Mouse (Mus musculus): ENCODE measurements around the gene Slc36a3. TPM values are rescaled to one million over a fixed set of nuclear protein-coding genes. Genes with fewer than 3 reads are reported as not detected.
A peak's percentile ranks its signal among the peaks of the same experiment; 100 is the strongest.
"Not testable (repeated sequence)": the region's sequence is repeated elsewhere in the genome, so short reads cannot be mapped to it uniquely, and the experiment has no call there.

Slc36a3 gene
- total RNA-seq, 1 experiment from 2014 or later: not detected

DNA sequence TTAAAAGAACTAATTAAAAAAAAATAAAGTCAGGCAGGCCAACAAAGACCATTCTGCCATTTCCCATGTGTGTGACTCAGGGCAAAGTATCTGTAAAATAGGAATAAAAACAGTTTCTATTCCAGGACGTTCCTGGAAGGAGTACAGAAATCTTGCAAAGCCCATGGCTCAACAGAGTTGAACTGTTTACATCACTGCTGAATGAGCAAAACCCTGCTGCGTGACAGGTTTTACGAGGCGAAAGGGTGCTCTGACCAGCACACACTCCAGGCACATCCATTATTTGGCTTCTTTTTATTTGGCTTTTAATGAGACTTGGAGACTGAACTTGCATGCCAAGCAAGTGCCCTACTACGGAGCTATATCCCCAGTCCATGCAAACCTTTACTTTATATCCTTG, 7.5 kb downstream of the Slc36a3 start:
- no peak for DNase-seq

DNA sequence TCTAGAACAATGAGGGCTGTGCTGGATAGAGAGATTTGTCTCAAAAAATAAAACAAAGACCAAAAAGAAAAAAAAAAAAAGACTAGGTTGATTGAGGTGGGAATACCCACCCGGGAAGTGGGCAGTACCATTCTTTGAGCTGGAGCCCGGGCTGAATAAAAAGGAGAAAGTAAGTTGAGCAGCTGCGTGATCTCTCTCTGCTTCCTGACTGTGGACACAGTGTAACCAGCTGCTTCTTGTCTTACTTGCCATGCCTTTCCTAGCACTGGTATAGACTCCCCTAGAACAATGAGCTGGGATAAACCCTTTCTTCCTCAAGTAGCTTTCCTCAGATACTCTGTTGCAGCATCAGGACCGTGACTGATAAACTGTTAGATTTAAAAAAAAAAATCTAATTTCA, 10.0 kb downstream of the Slc36a3 start:
- no peak for DNase-seq

DNA sequence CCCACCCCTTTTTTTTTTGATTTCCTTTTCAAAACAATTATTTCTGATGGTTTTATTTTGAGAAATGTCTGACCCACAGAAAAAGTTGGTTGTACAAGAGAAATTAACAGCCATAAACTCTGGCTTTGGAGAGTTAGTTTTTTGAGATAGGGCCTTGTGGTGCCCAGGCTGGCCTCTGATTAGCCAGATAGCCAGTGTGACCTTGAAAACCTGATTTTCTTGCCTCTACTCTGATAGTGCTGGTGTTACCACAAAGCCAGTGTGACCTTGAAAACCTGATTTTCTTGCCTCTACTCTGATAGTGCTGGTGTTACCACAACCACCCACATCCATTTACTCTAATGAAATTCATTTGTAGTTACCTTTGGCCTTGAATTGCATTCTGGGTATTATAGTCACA, 13.9 kb downstream of the Slc36a3 start:
- DNase-seq: no peak

DNA sequence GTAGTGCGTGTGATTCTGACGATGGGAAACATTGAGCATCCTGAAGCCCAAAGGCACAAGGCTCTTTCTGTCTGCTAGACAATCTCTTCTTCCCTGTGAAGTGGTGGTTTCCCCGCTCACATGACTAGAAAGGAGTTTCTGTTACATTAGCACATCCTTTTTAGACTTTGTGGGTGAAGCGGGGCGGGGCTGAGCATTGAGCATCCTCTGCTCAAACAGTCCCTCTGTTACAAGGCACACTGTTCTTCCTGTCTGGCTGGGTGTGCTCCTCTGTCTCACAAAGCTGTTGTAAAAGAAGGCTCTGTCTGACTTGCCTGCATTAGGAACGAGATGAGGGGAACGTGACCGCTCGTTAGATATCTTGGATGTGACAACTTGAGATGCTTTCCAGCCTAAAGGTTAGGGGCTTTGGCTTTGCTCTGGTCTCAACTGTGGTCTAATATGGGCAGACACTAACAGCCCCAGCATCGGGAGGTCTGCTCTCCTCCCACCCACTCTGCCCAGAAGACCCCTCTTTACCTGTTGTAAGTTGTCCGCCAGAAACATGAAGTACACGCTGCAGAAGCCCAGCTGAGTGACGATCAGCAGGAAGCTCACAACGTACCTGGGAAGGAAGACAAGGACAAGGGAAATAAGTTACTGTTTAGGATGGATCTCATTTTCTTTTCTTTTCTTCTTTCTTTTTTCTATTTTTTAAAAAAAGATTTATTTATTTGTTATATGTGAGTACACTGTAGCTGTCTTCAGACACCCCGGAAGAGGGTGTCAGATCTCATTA, 14.5 kb downstream of the Slc36a3 start:
- DNase-seq: no peak

DNA sequence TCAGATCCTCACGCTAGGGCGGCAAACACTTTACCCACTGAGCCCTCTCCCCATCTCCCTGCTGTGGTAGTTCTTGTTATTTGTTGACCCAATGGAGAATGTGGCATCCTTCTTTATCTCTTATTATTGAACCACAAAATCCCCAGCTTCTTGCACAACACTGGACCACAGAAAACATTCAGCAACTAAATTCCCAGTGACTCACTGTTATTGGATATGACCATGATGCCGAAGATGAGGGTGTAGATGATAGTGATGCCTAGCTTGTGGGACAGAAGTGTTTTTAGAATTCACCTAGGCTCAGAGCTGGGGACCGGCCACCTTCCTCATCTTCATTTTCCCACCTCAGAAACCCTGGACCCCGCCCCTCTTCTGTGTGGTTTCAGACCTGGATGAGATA, 16.6 kb downstream of the Slc36a3 start:
- DNase-seq: no peak

DNA sequence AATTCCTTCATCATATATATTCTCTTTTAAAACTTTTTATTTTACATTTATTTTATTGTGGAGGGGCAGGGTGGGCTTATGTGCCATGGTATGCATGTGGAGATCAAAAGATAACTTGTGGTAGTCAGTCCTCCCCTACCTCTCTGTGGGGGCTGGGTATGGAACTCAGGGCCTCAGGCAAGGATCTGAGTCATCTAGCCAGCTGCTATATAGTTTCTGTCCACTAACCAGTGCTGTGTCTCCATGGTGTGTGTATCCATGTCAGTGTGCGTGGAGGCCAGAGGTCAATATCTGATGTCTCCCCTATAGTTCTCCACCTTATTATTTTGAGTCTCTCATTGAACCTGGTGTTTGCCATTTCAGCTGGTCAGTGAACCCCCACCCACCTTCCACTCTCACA, 17.1 kb downstream of the Slc36a3 start:
- no peak for DNase-seq

DNA sequence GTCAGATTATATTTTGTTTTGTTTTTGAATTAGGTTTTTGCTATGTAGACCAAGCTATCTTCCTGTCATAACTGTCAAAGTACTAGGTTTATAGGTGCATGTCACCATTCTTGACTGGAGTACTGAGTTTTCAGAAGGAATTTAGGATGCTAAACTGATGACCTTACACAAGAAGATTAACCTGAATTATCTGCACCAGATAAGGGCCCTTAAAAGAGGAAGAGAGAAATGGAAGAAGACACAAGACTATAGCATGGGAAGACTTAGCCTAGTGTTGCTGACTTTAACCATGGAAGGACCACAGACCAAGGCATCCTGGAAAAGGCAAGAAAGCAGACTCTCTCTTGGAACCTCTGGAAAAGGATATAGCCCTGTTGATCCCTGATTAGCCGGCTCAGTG, 18.3 kb downstream of the Slc36a3 start:
- no peak for DNase-seq

DNA sequence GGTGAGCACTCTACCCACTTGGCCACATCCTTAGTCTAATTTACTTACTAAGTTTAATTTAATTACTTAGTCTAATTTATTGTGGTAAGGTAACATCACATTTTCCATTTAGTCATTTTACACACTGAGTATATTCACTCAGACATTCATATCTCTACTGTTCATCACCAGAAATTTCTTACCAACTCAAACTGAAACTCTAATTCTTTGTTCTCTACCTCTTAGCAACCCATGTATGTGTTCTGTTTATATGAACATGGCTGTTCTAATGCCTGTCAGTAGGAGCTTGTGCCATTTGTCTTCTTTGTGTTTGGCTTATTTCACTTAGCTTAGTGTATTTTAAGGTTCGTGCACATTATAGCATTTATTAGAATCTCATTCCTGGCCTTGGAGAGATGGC, 19.6 kb downstream of the Slc36a3 start:
- no peak for DNase-seq

DNA sequence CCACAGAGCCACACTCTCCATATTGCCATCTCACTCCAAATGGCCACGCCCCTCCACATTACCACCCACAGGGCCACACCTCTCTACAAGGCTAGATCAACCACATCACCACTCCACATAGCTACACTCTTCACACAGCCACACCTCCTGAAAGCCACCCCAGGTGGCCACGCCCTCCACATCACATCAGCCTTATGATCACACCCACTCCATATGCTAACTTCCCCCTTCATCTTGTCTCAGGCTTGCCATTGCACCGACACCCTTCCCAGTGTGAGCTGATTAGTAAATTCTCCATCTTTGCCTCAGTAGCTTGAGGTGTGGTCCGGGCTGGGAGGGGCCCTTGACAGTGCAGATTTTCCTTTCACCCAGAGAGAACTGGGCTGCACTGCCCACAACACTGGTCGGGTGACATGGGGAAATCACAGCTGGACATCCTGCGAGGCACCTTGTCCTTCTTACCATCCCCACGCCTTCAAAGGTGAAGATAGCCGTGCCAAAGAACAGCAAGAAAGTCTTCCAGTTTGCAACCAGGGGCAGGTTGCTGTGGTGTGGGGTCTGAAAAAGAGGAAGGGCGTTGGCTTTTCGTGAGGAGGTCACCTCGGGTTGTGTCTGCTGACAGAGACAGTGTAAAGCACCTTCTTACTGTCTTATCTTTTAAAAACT, 20.3 kb downstream of the Slc36a3 start:
- no peak for DNase-seq

DNA sequence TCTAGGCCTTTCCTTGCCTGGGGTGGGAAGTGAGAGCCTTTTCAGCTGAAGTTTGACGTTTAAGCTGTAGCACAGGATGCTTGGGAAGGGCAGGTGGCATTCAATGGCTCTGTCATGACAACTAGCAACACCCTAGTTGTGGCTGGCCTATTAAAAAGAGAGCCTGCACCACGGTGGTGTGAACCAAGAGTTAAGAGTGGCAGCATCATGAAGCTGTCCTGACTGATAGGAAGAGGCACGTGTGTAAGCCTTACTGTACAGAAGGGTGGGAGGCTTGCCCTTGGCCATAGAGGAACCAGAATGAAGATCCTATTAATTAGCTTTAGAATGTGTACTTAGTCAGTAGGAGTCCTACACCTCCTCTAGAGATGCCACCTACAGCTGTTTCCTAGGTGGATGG, 23.1 kb downstream of the Slc36a3 start:
- DNase-seq: no peak

DNA sequence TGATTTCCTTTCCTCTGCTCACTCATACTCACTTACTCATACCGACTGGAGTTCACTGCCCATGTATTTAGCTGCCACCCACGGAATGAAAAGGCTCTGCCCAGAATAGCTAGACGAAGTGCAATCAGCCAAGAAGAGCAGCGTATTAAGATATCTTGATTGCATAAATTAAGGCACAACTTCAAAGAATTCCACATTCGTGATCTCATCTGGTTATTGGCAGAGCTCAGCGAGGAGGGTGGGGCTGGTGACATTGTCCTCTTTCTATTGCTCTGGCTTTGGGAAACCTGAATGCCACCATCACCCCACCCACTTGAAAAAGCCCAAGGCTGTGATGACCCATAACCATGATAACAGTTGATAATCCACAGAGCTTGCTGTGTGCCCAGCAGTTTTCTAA, 23.6 kb downstream of the Slc36a3 start:
- DNase-seq: no peak

DNA sequence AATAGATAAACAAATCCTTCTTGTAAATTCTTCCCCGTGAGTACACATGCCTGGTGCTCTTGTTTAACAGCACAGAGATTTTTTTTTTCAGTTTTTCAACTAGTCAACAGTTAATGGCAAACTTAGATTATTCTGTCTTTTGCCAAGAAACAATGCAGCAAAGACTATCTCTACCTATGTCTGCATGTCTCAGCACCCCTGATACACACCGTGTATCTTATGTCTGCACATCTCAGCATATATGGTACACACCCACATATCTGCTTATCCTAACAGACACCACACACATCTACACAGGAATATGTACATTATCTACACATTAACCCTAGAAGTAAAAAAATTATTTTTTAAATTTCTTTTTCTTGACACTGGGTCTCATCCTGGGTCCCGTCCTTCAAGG, 24.8 kb downstream of the Slc36a3 start:
- DNase-seq: no peak

DNA sequence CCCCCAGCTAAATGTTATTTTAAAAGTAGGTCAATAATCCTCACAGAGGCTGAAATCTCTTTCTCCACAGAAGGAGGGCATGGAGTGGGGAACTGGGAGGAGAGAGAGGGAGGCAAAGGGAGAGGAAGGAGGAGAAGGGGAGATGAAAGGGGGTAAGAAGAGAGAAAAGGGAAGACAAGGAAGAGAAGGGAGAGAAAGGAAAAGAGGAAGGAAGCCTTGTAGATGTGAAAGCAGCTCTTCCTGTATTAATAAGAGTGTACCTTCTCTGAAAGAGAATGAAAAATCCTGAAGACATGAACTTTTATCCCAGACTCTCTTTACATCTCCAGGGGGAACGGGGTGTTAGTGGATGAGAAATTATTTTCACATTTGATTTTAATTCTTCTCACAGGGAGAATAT, 30.1 kb downstream of the Slc36a3 start:
- no peak for DNase-seq

DNA sequence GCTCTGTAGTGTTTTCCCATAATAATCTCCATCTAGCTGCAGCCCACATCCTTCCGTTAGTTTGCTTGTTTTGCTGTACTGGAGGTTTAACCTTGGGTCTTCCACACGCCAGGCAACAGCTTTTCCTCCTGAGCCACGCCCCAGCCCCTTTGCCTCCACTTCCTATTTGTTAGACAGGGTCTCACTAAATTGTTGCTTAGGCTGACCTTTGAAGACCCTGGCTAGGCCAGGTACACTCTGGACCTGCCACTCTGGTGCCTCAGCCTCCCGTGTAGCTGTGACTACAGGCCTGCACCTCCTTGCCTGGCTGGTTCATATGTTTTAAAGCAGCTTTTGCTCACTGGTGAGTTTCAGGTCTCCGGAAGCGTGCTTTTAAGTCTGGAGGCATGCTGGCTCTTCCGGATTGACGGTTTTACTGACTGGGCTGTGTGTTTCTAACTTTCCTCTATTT, 30.7 kb downstream of the Slc36a3 start:
- DNase-seq: no peak

DNA sequence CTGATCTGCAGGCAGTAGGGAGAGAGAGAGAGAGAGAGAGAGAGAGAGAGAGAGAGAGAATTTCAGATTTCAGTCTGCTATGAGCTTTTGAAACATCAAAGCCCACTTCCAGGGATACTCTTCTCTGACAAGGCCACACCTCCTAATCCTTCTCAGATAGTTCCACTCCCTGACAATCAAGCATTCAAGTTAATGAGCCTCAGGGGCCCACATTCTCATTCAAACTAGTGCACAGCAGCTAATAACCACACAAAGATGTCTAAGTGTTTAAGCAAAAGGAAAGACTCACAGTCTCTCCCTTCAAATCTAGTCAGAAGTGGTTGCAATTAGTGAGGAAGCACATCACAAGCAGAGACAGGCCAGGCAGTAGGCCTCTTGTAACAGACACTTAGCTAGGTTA, 31.2 kb downstream of the Slc36a3 start:
- DNase-seq: no peak

DNA sequence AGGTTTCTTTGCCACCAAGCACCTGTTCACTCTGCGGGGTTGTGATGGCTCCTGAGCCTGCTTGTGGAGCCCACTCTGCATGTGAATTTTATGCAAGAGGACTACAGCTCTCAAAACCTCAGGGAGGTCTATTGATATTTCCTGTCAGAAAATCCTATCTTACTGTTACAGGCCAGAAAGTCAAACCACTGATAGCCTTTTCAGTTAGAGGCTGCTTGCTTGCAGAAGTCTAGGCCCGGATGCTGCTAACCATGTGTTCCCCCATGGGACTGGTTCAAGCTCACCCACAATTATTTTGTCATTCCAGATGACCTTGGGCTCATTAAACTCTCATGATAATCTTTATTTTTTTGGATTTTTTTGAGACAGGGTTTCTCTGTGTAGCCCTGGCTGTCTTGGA, 34.5 kb downstream of the Slc36a3 start:
- no peak for DNase-seq

DNA sequence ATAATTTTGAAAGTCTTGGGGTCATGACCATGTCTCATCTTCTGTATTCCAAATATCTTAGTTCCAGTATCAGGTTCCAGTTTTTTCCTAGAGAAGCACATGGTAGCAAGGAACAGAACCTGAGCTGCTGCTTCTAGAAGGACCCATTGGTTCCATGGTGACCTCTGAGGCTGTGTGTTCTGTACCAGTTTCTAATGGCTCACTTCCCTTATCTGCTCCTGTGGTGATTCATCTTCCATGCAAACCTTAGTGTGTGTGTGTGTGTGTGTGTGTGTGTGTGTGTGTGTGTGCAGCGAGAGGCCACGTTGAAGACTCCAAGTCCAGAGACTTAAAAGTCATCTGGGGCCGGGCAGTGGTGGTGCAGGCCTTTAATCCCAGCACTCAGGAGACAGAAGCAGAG, 35.5 kb downstream of the Slc36a3 start:
- peak; percentile 41 for DNase-seq

DNA sequence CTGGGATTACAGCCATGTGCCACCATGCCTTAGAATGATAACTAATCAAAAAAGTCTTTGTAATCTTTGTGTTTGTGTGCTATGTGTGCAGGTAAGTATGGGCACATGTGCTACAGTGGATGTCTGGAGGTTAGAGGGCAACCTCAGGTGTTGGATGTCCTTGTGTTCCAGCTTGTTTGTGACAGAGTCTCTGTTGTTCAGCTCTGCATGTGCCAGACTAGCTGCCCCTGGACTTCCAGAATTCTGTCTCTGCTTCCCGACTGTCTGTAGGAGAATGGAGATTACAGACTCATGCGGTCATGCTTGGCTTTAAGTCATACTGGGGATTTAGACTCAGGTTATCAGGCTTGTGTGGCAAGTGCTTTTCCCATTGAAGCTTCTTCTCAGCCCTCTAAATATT, 37.2 kb downstream of the Slc36a3 start:
- no peak for DNase-seq

DNA sequence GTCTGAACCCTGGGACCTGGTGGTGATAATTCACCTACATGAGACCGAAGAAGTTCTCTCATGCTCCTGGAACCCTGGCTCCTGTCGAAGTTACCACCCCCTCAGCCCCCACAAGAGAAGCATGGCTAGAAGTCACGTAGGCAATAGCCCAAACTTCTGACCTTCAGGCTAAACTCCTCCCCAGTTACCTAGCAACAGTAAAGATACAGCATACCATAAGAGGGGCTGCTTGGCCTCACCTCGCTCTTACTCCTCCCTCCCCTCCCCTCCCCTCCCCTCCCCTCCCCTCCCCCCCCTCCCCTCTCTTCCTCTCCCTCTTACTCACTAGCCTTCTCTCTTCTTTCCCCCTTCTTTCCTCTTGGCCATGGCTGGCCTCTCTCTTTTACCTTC, 37.7 kb downstream of the Slc36a3 start:
- DNase-seq: not testable (repeated sequence)

DNA sequence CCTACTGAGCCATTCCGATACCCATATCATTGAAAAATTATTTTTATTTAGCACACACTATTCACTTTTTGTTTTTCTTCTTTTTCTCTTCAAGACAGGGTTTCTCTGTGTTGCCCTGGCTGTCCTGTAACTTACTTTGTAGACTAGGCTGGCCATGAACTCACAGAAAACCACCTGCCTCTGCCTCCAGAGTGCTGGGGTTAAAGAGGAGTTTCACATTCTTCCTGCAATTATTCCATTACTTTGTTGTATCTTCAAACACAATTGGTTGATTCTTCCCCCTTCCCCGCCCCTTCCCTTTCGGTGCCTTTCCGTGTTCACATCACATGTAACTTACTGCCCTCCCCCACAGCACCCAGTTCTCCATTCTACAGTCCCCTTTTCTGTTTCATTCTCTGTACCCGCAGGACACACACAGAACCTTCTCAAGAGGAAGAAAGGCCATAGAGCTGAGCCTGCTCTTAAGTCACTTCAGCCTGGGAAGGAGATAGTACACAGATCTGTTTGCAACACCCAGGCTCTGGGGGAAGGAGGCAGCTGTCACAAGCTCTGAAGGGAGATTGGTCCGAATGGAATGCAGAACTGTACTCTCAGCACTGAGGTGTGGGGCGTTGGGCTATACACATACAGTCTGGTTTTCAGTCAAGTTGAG, 38.2 kb downstream of the Slc36a3 start:
- no peak for DNase-seq

DNA sequence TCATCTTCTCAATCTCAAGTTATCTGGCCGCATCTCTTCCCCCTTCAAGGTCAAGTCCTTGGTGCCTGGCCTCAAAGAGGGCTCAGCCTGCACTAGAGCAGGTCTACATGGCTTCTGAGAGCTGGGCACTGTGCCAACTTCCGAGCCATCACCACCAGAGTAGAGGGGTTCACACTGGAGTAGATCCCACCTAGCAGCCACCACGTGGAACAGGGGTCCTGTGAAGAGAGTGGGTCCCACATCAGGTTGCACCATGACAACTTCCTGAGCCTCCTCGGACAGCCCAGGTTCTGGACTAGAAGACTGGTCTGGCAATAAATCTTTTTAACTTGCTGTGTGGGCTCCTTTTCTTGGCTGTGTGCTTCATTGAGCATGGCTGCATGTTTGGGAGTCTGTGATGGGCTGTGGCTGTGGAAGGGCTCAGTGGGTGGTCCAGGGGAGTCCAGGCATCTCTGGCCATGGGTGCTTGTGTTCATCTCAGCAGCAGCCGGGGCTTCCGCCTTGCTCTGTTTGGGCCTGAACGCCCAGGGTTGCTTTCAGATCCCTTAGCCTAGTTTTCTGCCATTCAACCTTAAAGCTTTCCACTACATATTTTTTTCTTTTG, 40.8 kb downstream of the Slc36a3 start:
- DNase-seq: no peak

DNA sequence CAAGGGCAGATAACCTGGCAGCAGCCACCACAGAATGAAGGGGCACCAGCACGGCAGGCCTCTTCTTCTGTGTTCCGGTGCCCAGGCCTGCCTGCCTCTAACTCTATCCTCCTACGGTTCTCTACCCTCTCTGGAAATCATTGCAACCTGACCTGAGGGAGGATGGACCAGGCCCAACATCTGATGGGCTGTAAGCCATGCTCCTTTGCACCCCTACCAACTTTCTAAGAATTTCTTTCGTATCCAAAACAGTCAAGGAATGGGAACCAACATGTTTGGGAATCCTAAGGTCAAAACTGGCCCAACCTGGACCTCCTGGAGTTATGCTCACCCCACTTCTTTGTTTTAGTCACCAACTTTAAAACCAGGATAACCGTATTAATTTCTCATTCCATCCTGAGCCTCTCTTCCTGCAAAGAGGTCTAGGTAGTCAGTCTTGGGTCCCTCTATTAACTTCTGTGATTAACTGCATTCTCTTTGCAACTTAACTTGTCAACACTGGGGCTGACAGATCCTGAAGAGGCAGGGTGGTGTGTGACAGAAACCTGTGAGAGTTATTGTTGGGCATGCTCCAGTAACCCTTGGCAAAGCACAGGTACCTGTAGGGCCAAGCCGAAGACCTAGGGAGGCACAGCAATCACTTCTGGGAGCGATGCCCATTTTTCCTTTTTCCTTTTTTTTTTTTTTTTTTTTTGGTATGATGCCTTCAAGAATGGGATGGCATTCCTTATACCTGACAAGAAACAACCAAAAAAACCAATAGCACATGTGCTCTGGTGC, 41.8 kb downstream of the Slc36a3 start:
- no peak for DNase-seq

All from adrenal gland, postnatal 25 days (tissue).